Mouse (Mus musculus): ENCODE measurements around the gene Tdrd12. TPM values are rescaled to one million over a fixed set of nuclear protein-coding genes. Genes with fewer than 3 reads are reported as not detected.

Gene Tdrd12
- under 1 TPM; 0.14 to 0.27 TPM for polyA plus RNA-seq (2017; shearing (Covaris generic))

GRCm38 (mm10) chr7:35537562-35537961, at the start of gene Tdrd12:
TSS of gene Tdrd12 (minus strand) at chr7:35537745.

GRCm38 (mm10) chr7:35586055-35586905, 48.7 kb upstream of the Tdrd12 start, which contains the start of gene Ankrd27:
TSS of gene Ankrd27 (plus strand) at chr7:35586244.

GRCm38 (mm10) chr7:35585191-35586054, 47.9 kb upstream of the Tdrd12 start, which contains the start of gene Rgs9bp:
TSS of gene Rgs9bp (minus strand) at chr7:35585582.

DNA sequence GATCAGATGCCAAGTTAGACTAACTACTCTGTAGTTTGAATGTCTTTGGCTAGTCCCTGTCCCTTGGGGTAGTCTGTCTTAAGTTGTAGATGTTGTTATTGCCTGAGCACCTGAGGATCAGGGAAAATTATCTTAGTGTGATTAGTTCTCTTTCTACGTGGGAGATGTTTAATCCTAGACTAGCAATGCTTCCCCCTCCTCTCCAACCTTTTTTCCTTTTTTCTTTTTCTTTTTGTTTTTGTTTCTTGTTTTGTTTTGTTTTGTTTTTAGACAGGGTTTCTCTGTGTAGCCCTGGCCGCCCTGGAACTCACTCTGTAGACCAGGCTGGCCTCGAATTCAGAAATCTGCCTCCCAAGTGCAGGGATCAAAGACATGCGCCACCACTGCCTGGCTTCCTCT, 18.7 kb upstream of the Tdrd12 start, which contains the start of gene Nudt19:
Nudt19 (minus strand) TSS at position 100 of the 399 bp plus-strand sequence.

DNA sequence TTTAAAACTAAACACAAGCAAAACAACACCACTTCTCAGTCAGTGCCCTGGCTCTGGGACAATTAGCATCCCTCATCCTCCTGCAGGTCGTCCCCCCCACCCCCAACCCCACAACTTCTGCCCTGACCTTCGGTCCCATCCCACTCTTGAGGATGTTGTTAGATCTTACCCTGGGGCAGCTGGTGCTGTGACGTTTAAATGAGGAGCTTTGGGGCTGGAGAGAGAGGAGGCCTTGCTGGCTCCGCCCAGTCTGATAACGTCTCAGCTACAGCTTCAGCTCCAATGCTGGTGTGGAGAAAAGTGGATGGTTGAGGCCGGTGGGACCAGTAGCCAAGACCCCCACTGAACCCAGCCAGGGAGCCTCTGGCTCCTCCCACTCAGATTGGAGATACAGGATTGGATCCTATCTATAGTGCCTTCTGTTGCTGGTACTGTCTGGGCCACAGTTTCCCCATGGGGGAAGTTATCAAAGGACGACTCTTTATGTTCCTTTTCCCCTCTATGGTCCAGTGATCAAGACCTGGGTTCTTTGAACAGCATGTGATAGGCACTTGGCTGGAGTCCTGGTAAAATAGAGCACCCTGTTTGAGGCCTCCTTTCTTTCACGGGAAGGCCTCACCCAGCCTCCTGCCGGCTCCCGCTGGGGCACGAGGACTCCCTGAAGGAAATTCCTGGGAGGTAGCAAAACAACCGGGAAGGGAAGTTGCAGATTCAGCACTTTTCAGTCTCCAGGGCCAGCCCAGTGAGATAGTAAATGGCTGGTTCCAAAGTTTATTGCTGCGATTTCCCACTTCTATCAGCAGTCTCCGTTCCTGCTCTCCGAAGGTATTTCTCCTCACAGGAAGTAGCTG, 89.3 kb downstream of the Tdrd12 start, which contains the start of gene Slc7a9:
Slc7a9 (plus strand) TSS at position 801 of the 851 bp plus-strand sequence.

Other genes starting within 250 kb of the Tdrd12 start
- 10 to 100 TPM; 20.4 to 21.6 TPM for gene Gpatch1, start 219.3 kb downstream of the Tdrd12 start, polyA plus RNA-seq (2017; shearing (Covaris generic))
- under 1 TPM; 0.66 to 0.95 TPM for gene Rhpn2, start 203.6 kb downstream of the Tdrd12 start, polyA plus RNA-seq (2017; shearing (Covaris generic))
- gene Faap24, start 140.9 kb downstream of the Tdrd12 start, polyA plus RNA-seq (2017; shearing (Covaris generic)): 10 to 100 TPM; 23.8 to 28.5 TPM
- gene Cep89, start 140.7 kb downstream of the Tdrd12 start, polyA plus RNA-seq (2017; shearing (Covaris generic)): 10 to 100 TPM; 14.2 to 14.9 TPM
- not detected for gene Slc7a9, start 88.9 kb downstream of the Tdrd12 start, polyA plus RNA-seq (2017; shearing (Covaris generic))
- gene Nudt19, start 18.6 kb upstream of the Tdrd12 start, polyA plus RNA-seq (2017; shearing (Covaris generic)): 10 to 100 TPM; 56.4 to 67.1 TPM
- gene Rgs9bp, start 47.8 kb upstream of the Tdrd12 start, polyA plus RNA-seq (2017; shearing (Covaris generic)): under 1 TPM in 1 of 2 experiments, not detected in 1; 0.36 TPM
- 10 to 100 TPM; 52.5 to 65.7 TPM for gene Ankrd27, start 48.5 kb upstream of the Tdrd12 start, polyA plus RNA-seq (2017; shearing (Covaris generic))
- gene Pdcd5, start 109.8 kb upstream of the Tdrd12 start, polyA plus RNA-seq (2017; shearing (Covaris generic)): 10 to 100 TPM; 84.3 to 88.0 TPM
- gene Dpy19l3, start 216.7 kb upstream of the Tdrd12 start, polyA plus RNA-seq (2017; shearing (Covaris generic)): 10 to 100 TPM; 46.2 to 50.7 TPM

Measured in inflammation-experienced regulatory T-cells (primary cell).